Mouse (Mus musculus) layer of hippocampus, adult 2 months (tissue): ENCODE measurements around the gene 2310039H08Rik. TPM values are rescaled to one million over a fixed set of nuclear protein-coding genes. Genes with fewer than 3 reads are reported as not detected.
"Not testable (repeated sequence)": the region's sequence is repeated elsewhere in the genome, so short reads cannot be mapped to it uniquely, and the experiment has no call there.

ENCODE experiments used
- DNase-seq, 2 experiments: peaks; one replicate each; pipeline ENCODE4 v3.0.0; 2022; ENCODE audit warnings: low spot score in 2 of 2
- H3K27ac ChIP-seq: fragments of 200-600 bp; 2 replicates; pipeline ENCODE4 v1.8.1; 2022
- H3K4me3 ChIP-seq: fragments of 200-600 bp; 2 replicates; pipeline ENCODE4 v1.8.1; 2022; ENCODE audit warnings: mild to moderate bottlenecking
- CTCF ChIP-seq: fragments of 200-600 bp; conservative IDR thresholded peaks from 2 replicates; pipeline ENCODE4 v1.8.1; 2022; ENCODE audit warnings: antibody characterized with exemption, mild to moderate bottlenecking, moderate library complexity
- total RNA-seq, 2 experiments: library from RNA; stranded (reverse); gene quantifications; 2 replicates each; pipeline ENCODE4 v1.2.3; 2021

2310039H08Rik gene
- total RNA-seq, 2 experiments from 2014 or later: 8.7 to 10.7 TPM

DNA sequence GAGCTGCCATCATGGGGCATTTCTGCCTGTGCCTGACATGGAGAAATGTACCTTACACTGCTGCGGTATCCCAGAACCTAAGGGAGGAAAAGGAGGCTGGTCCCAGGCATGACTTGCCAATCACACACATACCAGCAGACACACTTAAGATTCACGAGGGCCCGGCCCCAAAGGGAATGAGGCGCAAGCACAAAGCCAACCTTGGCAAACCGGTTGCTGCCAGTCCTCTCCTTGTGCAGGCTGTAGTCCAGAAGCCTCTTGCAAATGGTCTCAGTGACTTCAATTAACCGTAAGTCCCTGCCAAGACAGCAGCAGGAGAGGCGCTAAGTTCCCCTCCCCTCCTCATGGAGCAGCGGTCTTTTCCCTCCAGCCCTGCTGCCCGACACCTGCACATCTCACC lies 29.4 kb upstream of the 2310039H08Rik start:
- no peak for TF ChIP-seq CTCF
- no peak overlapping the region for H3K27ac ChIP-seq
- DNase-seq: no peak
- H3K4me3 ChIP-seq: no peak overlapping the region

DNA sequence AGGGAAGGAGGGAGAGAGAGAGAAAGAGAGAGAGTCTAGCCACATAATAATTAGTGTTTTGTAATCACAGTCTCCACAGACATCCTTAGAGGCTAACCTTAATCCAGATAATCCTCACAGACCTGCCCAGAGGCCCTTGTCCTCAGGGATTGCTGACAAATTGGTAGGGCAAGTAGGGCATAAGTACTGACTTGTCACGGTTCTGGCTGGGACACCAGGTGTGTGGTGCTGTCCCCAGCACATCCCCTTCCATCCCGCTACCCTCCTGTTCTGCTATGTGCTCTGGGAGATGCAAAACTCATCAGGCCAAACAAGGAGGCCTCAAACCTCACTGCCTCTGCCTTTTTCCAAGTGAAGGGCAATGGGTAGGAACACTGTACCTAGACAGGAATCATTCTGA lies 26.9 kb upstream of the 2310039H08Rik start:
- no peak for TF ChIP-seq CTCF
- H3K4me3 ChIP-seq: no peak overlapping the region
- no peak for DNase-seq
- H3K27ac ChIP-seq: no peak overlapping the region

DNA sequence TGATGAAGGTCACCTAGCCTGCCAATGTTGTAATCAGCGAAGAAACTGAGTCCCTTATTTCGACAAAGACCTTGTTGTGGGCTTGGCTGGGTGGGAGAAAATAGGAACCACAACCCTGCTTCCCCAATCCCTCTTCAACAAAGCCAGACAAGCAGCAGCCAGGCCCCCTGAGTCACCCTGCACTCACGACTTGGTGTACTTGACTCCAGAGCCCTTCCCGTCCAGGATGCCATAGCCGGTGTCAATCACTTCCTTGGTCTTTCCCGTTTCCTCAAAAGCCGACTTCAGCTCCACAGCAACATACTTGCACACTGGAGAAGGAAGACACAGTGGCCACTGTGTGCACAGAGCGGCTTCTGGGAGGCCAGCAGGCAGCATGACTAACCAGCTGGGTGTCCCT lies 25.2 kb upstream of the 2310039H08Rik start:
- Histone ChIP-seq H3K4me3 (no peak overlapping the region), H3K27ac (no peak overlapping the region)
- TF ChIP-seq CTCF: no peak
- no peak for DNase-seq

DNA sequence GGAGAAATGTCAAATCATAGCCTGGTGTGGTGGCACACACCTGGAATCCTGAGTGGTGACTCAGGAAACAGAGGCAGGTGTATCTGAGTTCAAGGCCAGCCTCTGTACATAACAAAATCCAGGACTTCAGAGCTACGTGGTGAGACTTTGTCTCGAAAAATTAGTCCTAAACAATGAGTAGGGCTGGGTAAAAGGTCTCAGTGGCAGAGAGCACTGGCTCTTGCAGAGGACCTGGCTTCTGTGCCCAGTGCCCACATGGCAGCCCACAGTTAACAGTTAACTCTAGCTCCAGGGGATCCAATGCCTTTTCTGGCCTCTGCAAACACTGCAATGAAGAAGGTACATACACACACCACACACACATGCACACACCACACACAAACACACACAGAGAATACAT lies 24.6 kb upstream of the 2310039H08Rik start:
- Histone ChIP-seq H3K27ac (no peak overlapping the region), H3K4me3 (no peak overlapping the region)
- TF ChIP-seq CTCF: no peak
- DNase-seq: no peak

DNA sequence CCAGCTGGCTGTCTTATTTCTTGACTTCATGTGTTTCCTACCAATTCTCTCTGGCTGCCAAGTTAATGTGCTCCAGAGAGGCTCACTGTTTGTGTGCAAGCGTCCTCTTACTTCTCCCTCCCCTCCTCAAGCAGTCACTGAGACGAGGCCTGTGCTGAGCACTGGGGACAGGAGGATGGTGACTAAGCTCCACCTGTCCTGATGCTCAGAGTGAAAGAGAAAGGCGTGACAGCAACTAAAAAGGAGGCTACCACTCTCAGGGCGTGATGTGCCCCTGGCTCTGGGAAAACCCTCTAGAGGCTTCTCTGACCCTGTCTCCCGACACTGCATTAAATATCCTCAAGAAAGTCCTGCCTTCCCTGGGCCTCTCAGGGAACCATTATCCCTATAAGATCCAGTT lies 23.2 kb upstream of the 2310039H08Rik start:
- TF ChIP-seq CTCF: no peak
- H3K4me3 ChIP-seq: no peak overlapping the region
- H3K27ac ChIP-seq: no peak overlapping the region
- no peak for DNase-seq

DNA sequence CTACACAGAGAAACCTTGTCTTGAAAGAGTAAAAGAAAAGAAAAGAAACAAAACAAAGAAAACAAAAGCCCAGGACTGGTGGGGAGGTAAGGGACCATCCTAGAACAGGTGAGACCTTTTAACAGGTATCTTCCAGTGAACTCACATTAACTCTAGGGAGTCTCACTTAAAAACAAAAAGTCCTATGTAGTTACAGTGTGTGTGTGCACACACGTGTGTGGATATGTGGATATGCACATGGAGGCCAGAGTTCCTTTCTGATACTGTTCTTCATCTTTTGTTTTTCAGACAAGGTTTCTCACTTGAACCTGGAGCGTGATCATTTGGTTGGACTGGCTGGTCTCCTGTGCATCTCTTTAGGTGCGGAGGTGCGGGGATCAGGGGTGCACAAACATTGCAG lies 21.9 kb upstream of the 2310039H08Rik start:
- TF ChIP-seq CTCF: no peak
- Histone ChIP-seq H3K27ac (peak overlapping the region; percentile 87; the same call in 1 of the 2 replicates), H3K4me3 (peak overlapping the region; percentile 85; the same call in 1 of the 2 replicates)
- DNase-seq: no peak

DNA sequence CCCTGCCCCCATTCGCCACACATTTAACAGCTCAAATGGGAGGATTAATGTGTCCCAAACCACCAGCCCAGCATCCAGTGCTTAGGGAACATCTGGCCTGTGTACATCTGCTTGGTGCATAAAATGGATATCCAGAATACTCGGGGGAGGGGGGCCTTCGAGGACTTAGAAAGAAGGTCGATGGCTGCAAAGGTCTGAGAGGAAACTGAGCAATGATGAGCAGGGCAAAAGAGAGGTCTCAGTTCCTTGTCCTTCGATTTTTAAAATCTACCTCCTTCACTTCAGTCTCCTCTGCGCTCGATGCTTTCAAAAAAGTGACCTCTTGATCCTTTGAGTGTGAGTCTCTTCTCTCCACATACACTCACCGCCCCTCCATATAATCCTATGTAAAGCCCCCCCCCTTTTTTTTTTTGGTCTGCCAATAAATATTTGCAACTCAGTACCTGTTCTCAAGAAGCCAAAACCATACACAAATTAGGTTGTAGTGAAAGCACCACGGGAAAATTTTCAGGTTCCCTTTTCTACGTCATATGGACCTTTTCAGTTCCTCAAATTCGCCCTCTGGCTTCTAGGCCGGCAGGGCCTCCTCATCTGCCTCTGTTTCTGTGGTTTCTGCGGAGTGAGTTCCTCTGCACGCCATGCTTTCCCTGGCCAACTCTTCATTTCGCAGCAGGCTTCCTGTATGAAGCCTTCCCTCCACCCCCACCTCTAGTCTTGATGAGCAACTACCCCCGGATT lies 21.2 kb upstream of the 2310039H08Rik start:
- DNase-seq: peak in 1 of 2 experiments; percentile 42
- Histone ChIP-seq H3K4me3 (peak overlapping the region; percentile 85), H3K27ac (peak overlapping the region; percentile 87)
- TF ChIP-seq CTCF: no peak

DNA sequence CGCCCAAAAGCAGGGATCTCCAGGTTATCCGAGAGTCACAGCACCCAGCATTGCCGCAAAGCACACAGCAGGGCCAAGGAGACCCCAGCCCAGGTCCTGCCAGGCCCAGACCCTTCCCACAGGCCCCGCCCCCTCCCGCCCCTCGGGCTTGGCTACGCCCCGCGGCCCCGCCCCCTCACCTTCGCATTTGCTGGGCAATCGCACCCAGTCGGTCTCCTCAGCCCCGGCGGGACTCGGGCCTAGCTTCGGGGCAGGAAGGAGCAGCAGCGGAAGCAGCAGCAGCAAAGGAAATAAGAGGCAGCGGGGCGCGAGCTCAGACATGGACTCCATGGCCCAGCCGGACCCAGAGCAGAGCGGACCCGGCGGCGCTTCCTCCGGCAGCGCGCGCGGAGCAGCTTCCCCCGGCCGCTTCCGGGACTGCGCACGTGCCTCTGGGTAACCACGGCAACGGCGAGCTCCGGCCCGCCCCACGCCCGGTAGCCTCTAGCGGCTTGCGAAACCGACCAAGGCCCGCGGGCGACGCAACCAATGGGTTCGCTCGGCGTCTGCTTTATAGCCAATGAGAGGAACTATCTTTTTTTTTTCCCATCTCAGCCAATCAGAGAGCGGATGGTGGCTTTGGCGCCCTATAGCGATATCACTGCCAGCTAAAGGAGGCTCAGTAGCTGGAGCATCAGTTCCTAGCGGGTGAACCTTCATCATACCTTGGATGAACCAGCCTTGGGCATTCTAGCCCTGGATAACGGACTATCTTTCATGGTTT lies 20.5 kb upstream of the 2310039H08Rik start, which contains the start of gene Cnpy3:
TSS of gene Cnpy3 (minus strand) at position 421 of the 763 bp plus-strand sequence.
- peak; percentile 98 for DNase-seq
- Histone ChIP-seq H3K4me3 (peak within 1 kb of the TSS; percentile 85), H3K27ac (peak within 1 kb of the TSS; percentile 87)
- no peak for TF ChIP-seq CTCF

DNA sequence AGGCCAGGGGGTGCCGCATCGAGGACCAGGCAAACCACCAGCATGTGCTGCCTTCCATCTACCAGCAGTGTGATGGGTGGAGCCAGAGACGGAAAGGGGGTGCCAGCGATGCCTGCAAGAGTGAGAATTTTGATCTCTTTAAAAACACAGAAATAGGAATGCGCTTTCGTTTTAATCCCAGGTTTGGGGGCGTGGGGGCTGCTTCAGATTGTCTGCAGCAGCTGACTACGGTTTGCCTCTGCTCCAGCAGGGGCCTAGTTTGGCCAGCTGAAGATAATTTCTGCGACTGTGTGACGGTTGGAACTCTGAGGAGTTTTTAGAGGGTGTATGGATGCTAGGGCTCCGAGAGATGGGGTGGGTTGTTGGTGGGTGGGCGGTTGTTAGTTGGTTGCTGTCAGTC lies 13.7 kb upstream of the 2310039H08Rik start:
- TF ChIP-seq CTCF: no peak
- DNase-seq: no peak
- peak overlapping the region; percentile 69; the same call in 1 of the 2 replicates for H3K27ac ChIP-seq
- no peak overlapping the region for H3K4me3 ChIP-seq

DNA sequence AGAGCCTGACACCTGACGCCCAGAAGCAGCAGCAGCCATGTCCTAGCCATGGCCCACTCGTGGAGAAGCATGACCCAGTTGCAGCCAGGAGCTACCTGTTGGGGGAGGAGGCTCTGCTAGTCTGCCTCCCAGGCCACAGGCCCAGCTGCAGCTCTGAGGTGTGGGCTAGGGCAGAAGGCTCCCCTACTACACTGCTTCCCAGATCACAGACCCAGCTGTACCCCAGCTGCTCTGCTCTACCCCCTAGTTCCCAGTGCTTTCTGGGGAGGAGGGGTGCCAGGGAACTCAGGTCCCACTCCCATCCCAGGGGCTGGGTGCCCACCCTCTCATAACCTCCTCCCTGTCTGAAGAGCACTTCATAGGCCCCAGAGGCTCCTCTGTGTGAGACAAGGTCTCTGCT lies 8.9 kb upstream of the 2310039H08Rik start, which contains the start of gene Ptcra:
TSS of gene Ptcra (minus strand) at position 169 of the 400 bp plus-strand sequence.
- TF ChIP-seq CTCF: no peak
- no peak for DNase-seq
- Histone ChIP-seq H3K27ac (peak within 1 kb of the TSS; percentile 88), H3K4me3 (no peak within 1 kb of the TSS)

DNA sequence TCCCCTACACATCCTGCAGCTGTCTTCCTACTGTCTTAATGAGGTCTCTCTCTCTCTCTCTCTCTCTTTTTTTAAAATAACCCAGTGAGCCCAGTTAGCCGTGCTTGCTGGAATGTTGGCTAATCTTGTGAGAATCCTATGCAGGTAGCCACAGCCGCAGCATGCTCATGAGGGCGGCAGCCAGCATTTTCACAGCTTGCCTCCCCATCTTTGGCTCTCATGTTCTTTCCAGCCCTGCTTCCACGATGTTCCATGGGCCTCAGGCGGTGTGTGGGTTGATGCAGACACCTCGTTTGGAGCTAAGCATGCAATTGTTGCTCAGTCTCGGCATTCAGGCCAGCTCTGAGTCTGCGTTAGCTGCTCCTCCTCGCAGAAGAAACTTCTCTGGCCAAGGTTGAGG lies 7.5 kb upstream of the 2310039H08Rik start:
- peak overlapping the region; percentile 88 for H3K27ac ChIP-seq
- peak in 1 of 2 experiments; percentile 51 for DNase-seq
- not testable (repeated sequence) for H3K4me3 ChIP-seq

DNA sequence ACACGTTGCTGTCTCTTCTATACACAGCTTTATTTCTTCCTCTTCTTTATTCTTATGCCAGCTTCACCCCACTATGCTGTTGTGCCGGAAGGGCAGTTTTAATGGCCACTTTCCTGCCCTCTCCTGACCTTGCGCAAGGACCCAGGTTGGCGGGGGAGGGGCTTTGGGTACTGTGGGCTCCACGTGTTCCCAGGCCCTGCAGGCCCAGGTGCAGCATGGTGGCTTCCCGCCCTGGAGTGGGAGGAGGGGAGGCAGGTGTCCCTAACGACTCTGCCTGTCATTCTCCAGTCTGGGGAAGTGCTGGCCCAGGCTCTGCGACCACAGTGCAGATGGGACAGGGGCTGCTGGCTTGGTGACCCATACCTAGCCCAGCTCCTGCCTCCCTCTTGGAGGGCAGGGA lies 4.6 kb upstream of the 2310039H08Rik start:
- DNase-seq: no peak
- TF ChIP-seq CTCF: no peak
- H3K27ac ChIP-seq: no peak overlapping the region
- H3K4me3 ChIP-seq: no peak overlapping the region

DNA sequence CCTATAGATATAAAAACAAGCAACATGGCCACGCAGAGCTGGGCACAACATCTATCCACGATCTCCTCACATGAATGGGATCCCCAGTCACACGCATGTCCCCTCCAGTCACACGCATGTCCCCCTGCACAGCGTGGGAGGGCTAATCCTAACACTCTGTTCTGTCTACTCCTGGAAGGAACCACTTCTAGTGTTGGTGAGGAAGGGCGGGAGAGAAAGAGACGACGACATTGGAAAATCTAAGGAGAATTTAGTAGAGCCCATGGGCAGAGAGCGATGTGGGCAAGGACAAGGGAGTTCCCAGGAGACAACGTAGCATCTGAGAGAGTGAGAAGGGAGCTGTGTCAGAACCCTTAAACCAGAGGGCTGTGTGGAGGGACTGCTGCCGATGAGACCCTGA lies 1.9 kb upstream of the 2310039H08Rik start:
- DNase-seq: no peak
- H3K4me3 ChIP-seq: no peak overlapping the region
- H3K27ac ChIP-seq: no peak overlapping the region
- TF ChIP-seq CTCF: no peak

DNA sequence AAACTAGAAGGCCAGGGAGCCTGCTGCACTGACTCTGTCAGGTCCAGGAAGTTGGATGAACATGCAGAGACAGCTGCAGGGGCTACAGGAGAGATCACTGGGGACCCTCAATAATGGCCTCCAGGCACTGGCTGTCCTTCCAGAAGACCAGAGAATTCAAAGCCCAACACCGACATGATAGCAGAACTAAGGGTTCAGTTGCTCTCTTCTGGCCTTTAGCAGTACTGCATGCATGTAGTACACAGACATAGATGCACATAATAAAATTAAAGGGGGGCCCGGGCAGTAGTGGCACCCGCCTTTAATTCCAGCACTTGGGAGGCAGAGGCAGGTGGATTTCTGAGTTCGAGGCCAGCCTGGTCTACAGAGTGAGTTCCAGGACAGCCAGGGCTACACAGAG lies 1.4 kb upstream of the 2310039H08Rik start:
- TF ChIP-seq CTCF: peak; percentile 58
- no peak for DNase-seq
- Histone ChIP-seq H3K4me3 (no peak overlapping the region), H3K27ac (no peak overlapping the region)
